Mouse (Mus musculus): ENCODE data around the gene Arpc4. TPM values are rescaled to one million over a fixed set of nuclear protein-coding genes. Genes with fewer than 3 reads are reported as not detected.

Arpc4 gene
- 100 to 1,000 TPM; 463 to 492 TPM for total RNA-seq (2023)

DNA sequence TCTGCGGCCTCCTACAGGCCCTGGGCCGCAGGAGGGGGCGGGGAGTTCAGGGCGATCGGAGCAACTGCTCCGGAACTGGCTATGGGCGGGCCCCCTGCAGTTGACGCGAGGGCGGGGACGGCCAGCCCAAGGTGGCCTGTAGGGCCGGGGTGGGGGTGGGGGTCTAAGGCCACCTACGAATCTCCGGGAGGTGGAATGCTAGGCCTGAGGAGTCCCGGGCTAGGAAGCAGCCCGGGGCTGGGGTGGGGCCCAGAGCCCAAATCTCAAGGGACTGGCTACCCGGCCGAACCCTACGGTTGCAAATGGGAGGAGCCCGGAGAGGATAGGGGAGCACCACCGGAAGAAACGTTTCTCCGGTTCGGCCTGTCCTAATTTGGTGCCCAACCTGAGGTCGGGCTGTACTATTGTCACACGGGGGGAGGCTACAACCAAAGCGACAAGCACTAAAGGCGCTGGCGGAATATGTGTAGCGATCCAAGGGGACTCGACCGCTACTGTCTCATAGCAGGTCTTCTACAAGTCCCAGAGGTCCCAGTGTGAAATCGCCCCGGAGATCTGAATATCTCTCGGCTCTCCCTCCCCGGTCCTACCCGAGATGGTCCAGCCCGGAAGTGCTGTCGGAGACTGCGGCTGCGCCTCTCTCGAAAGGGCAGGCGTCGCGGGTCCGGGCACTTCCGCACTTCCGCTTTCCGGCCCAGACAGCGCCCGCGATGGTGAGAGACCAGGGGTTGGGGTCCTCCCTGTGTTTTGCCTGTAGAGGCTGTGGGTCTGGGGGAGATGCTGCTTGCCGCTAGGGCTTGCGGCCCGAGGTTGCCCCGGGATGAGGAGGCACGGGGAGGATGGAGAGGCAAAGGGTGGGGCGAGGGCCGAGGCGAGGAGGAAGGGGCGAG lies at the start of gene Arpc4, which contains the start of gene Tada3:
Arpc4 (plus strand) TSS at position 620 of the 890 bp plus-strand sequence.
Tada3 (minus strand) TSS at position 388 of the 890 bp plus-strand sequence.

GRCm38 (mm10) chr6:113343177-113344092 lies 34.5 kb upstream of the Arpc4 start, which contains the start of gene Camk1:
Gene Camk1 (minus strand): TSS chr6:113343984.

GRCm38 (mm10) chr6:113388960-113389359 lies 11.0 kb downstream of the Arpc4 start, which contains the start of gene Ttll3:
Gene Ttll3 (plus strand): TSS chr6:113389260.

GRCm38 (mm10) chr6:113419199-113419587 lies 41.3 kb downstream of the Arpc4 start, which contains the start of gene Rpusd3:
Gene Rpusd3 (minus strand): TSS chr6:113419340.

GRCm38 (mm10) chr6:113435664-113436205 lies 57.8 kb downstream of the Arpc4 start, which contains the start of gene Cidec:
Gene Cidec (minus strand): TSS chr6:113435760.

Other genes with a start within 250 kb of the Arpc4 start
- under 1 TPM; 0.39 to 0.42 TPM for gene Lhfpl4, start 182.7 kb upstream of the Arpc4 start, total RNA-seq (2023)
- 10 to 100 TPM; 42.1 to 48.3 TPM for gene Mtmr14, start 140.3 kb upstream of the Arpc4 start, total RNA-seq (2023)
- 1 to 10 TPM in 1 of 2 experiments, under 1 TPM in 1; 0.79 to 2.4 TPM for gene Cpne9, start 95.8 kb upstream of the Arpc4 start, total RNA-seq (2023)
- 10 to 100 TPM; 82.6 to 87.5 TPM for gene Brpf1, start 71.0 kb upstream of the Arpc4 start, total RNA-seq (2023)
- 10 to 100 TPM in 1 of 2 experiments, 1 to 10 TPM in 1; 9.6 to 11.3 TPM for gene Ogg1, start 51.1 kb upstream of the Arpc4 start, total RNA-seq (2023)
- 10 to 100 TPM; 28.1 to 30.0 TPM for gene Camk1, start 34.1 kb upstream of the Arpc4 start, total RNA-seq (2023)
- gene Tada3, start 232 bp upstream of the Arpc4 start, total RNA-seq (2023), result 10 to 100 TPM; 24.7 to 26.8 TPM
- gene Ttll3, start 11.1 kb downstream of the Arpc4 start, total RNA-seq (2023), result 10 to 100 TPM; 35.3 to 42.1 TPM
- gene Rpusd3, start 41.2 kb downstream of the Arpc4 start, total RNA-seq (2023), result 1 to 10 TPM; 1.6 to 3.6 TPM
- gene Cidec, start 57.6 kb downstream of the Arpc4 start, total RNA-seq (2023), result not detected
- 10 to 100 TPM; 11.7 to 12.2 TPM for gene Jagn1, start 64.5 kb downstream of the Arpc4 start, total RNA-seq (2023)
- gene Il17re, start 80.4 kb downstream of the Arpc4 start, total RNA-seq (2023), result not detected
- not detected for gene Il17rc, start 93.3 kb downstream of the Arpc4 start, total RNA-seq (2023)
- gene Creld1, start 105.2 kb downstream of the Arpc4 start, total RNA-seq (2023), result 1 to 10 TPM; 2.2 to 2.3 TPM
- gene Prrt3, start 123.8 kb downstream of the Arpc4 start, total RNA-seq (2023), result not detected
- 10 to 100 TPM; 41.9 to 44.7 TPM for gene Emc3, start 153.5 kb downstream of the Arpc4 start, total RNA-seq (2023)
- 10 to 100 TPM; 15.0 to 22.8 TPM for gene Fancd2, start 153.6 kb downstream of the Arpc4 start, total RNA-seq (2023)
- not detected for gene Fancd2os, start 222.6 kb downstream of the Arpc4 start, total RNA-seq (2023)
- gene Brk1, start 226.7 kb downstream of the Arpc4 start, total RNA-seq (2023), result 100 to 1,000 TPM; 121 to 127 TPM
- 10 to 100 TPM; 20.1 to 20.6 TPM for gene Vhl, start 245.8 kb downstream of the Arpc4 start, total RNA-seq (2023)

Measured in neutrophil, adult 83 days (primary cell).